Comparison of ENCODE assay signal across 8 mouse cellular contexts in the genomic region with DNA sequence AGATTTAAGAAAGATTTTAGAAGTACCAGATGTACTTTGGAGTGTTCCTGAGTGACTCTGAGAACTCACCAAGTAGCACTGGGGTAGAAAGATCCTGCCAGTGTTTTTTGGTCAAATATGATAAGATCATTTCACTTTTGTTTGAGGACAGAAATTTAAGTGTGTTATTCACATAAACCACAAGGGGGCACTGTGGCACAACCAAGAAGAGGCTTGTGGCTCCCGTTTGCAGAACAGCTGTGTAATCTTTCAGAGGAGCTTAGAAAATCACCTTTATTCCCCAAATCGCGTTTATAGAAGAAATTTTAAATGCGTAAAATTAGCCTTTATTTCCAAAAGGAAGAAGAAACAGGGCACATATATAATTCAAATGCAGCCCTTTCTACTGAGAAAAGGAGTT.
DNase-seq lines count a peak whose midpoint lies in the region; TF ChIP-seq lines count a peak whose summit lies in the region.

No protein-coding gene starts in this region.

- peak; percentile 32; the same call in 1 of the 2 replicates for TF ChIP-seq CTCF in embryonic fibroblast, embryonic 13.5 days (IDR thresholded peaks at IDR 0.05; ENCODE audit: borderline replicate concordance, insufficient read depth, low read length)
- TF ChIP-seq CTCF in lung, adult 2 months (IDR thresholded peaks at IDR 0.05; ENCODE audit: insufficient read depth, low read length): peak; percentile 66

- no peak overlapping the region for H3K27ac ChIP-seq in embryonic fibroblast, embryonic 13.5 days (ENCODE audit: insufficient read depth, low read length)

- TF ChIP-seq POLR2A in embryonic fibroblast, embryonic 13.5 days (IDR thresholded peaks at IDR 0.05; ENCODE audit: low read depth, low read length): no peak
- TF ChIP-seq POLR2A in lung, adult 2 months (IDR thresholded peaks at IDR 0.05; ENCODE audit: borderline replicate concordance, extremely low read depth, low read depth, low read length): no peak

- H3K4me1 ChIP-seq in embryonic fibroblast, embryonic 13.5 days (ENCODE audit: control insufficient read depth, insufficient read depth, low read length): no peaks in the 10 kb centered on the region
- H3K4me1 ChIP-seq in lung, adult 2 months (ENCODE audit: control insufficient read depth, insufficient read depth, low read length): no peaks in the 10 kb centered on the region

- DNase-seq in adrenal gland, postnatal 10 days: peak; percentile 44
- DNase-seq in adrenal gland, postnatal 4 days (ENCODE audit: low spot score in 2 of 2): no peak
- peak; percentile 21 for DNase-seq in layer of hippocampus, adult 11-12 months (ENCODE audit: low spot score)
- no peak for DNase-seq in layer of hippocampus, adult 8-10 months (ENCODE audit: low spot score in 2 of 2)
- peak; percentile 58 for DNase-seq in adrenal gland, postnatal 14 days
- no peak for DNase-seq in lung, adult 2 months
- DNase-seq in telencephalon, adult 2 months (ENCODE audit: low read depth, low spot score): peak; percentile 66

- no peak overlapping the region for H3K4me3 ChIP-seq in embryonic fibroblast, embryonic 13.5 days (ENCODE audit: insufficient read depth, low read length)
- no peak overlapping the region for H3K4me3 ChIP-seq in lung, adult 2 months (replicated peaks; ENCODE audit: extremely low read depth, low read depth, low read length)

- 3% methylated on average over 4 of the region's 4 CpGs for WGBS in lung, adult 2 months

Comparison
In these comparisons a context has a peak if more than half of its experiments do, and no peak if none do; other contexts are left out.
1. DNase-seq: peak in adrenal gland, postnatal 10 days (single experiment), layer of hippocampus, adult 11-12 months (single experiment), adrenal gland, postnatal 14 days (single experiment) and telencephalon, adult 2 months (single experiment); none in adrenal gland, postnatal 4 days (0 of 2), layer of hippocampus, adult 8-10 months (0 of 2) and lung, adult 2 months (single experiment).